Mouse (Mus musculus): ENCODE data around the gene Prmt8.

DNA sequence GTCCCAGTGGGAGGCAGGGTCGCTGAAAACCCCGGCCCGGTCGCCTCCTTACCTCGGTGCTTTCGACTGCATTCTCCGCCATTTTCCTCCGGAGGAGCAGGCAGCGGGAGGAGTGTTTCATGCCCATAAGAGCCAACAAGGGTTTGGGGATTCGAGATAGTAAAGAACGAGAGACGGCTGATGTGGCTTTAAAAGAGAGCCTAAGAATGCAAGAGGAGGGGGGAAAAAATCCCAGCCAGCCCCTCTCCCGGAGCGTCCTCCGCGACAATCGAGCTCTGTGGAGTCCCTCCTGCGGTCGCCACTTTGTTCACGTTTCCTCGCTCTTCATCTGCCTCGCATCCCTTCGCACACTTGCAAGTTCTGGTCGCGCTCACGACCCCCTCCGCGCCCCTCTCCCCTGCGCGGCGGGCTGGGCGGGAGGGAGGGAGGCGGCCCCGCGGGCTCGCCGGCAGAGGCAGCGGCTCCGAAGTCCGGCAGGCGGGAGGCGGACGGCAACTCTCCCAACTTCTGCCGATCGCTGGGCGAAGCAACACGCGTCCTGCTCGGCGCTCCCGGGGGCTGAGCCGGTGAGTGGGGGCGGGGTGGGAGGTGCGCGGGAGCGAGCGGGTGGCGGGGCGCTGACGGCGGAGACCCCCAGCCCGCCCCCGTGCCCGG lies 524 bp downstream of the Prmt8 start:
- TF ChIP-seq CTCF (IDR thresholded peaks at IDR 0.05; ENCODE audit: extremely low read depth, insufficient read depth, insufficient read length, insufficient replicate concordance), result no peak
- no peak for TF ChIP-seq POLR2A (IDR thresholded peaks at IDR 0.05; ENCODE audit: low read depth, low read length)
